Mouse (Mus musculus) lung, postnatal 0 days (tissue): ENCODE results near the gene Ptprh.

Source experiments
- CTCF ChIP-seq: IDR thresholded peaks from 2 replicates; pipeline ENCODE4 v1.5.1; 2016; ENCODE audit warnings: antibody characterized with exemption, mild to moderate bottlenecking
- EP300 ChIP-seq: IDR thresholded peaks from 2 replicates; pipeline ENCODE4 v1.6.1; 2016; ENCODE audit warnings: antibody characterized with exemption, mild to moderate bottlenecking, control low read depth

DNA sequence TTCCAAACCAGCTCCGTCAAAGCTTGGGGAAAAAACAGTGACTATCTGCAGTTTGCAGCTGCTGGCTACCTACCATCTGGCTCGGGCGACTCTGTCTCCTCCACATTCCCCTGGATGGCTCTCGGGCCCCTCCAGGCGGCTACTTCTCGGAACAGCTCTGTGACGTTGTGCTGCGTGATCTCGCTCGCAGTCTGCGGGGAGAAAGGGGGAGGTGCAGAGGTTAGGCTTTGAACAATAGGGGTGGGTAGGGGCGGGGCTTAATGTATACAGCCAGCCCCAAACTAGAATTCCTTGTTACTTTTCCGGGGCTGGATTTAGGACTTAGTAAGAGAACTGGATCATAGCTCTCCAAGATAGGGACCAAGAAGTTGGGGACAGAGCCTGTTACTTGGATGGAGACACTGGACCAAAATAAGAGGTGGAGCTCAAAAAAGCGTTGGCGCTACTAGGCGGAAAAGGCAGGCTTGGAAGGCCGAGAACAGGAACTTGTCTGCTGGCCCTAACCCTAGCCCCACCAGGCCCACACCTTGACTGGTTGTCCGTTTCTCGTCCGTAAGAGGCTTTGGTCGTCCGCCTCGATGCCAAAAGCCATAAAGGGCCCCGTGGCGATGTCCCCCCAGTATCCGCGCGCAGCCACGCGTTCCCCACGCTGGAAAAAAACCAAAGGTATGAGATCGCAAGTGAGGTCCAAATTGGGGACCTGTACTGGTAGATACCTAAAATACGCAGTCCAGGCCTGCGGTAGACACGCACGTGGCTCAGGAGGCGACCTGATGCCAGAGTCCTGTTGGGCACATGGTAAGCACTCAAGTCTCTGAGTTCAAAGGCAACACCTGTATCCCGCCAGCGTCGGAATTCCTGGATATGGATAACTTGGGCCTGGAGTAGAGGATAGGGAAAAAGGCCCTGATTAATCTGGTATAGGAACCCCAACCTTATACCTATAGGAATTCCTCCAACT, 77.2 kb downstream of the Ptprh start:
- TF ChIP-seq EP300: no peak
- TF ChIP-seq CTCF: peak; percentile 86
